In genomic region chr11:62815438-62815837, GRCm38 (mm10) we compare ENCODE assay signal across 11 mouse cellular contexts.
"Had no signal": no experiment of that assay in that cellular context is flagged by ENCODE, and none has a peak within 500 bp of the region (broad histone marks: within the 10 kb centered on the region; RNA-seq: fewer than 3 reads in every experiment).

No protein-coding gene starts in this region.

- DNase-seq: kidney, adult 11 months; kidney, adult 9 months; kidney, postnatal 36 days; layer of hippocampus, adult 9-11 months; layer of hippocampus, postnatal 36 days; liver; liver, embryonic 13.5 days; liver, postnatal 0 days; lung, postnatal 14 days; spleen, adult 18-20 months; thymus, postnatal 14 days had no signal

- ATAC-seq: liver, postnatal 0 days had no signal
